Mouse (Mus musculus) heart, postnatal 0 days (tissue): ENCODE measurements at regions not wholly inside any gene's neighbourhood (a gene's known extent, or its start where the extent isn't known, plus 50 kb on each side); places are given as distances from the start of the nearest gene placed in this dataset.

ENCODE experiments used
- CTCF ChIP-seq: IDR thresholded peaks from 2 replicates; pipeline ENCODE4 v1.5.1; 2016; ENCODE audit warnings: antibody characterized with exemption, control low read depth, low read depth
- EP300 ChIP-seq: IDR thresholded peaks from 2 replicates; pipeline ENCODE4 v1.6.1; 2016; ENCODE audit warnings: antibody characterized with exemption, low read depth

DNA sequence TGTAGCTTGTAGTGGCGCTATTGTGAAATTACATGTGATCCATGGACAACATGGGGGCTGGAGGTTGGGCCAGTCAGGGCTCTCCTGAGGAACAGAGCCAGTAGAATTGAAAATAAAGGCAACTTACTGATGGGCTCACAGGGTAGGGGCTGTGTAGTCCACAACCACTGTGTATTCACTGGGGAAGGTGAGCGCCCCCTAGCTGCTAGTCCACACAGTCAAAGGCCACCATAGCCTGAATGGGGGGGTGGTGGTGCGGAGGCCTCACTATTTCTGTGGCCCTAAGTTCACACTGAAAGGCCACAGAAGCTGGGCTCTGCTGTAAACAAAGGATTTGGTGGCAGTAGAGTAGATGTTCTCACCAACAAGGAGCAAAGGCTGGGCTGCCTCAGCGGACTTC is 636.8 kb upstream of the 3110018I06Rik start:
- no peak for TF ChIP-seq CTCF
- no peak for TF ChIP-seq EP300
